Mouse (Mus musculus): ENCODE results near the gene Sema4b. TPM values are rescaled to one million over a fixed set of nuclear protein-coding genes. Genes with fewer than 3 reads are reported as not detected.

Gene Sema4b
- polyA plus RNA-seq, 1 experiment: 11.6 TPM

- TF ChIP-seq CTCF (IDR thresholded peaks at IDR 0.05; ENCODE audit: extremely low read depth, insufficient read depth, low read length) (no peak), POLR2A (IDR thresholded peaks at IDR 0.05; ENCODE audit: extremely low read depth, insufficient read depth, low read length) (no peak)
- Histone ChIP-seq H3K4me3 (ENCODE audit: insufficient read depth, low read length) (no peak overlapping the region), H3K4me1 (ENCODE audit: control insufficient read depth, insufficient read depth, low read length) (peaks cover 6% of the 10 kb centered on the region; the same call in 1 of the 2 replicates), H3K27ac (ENCODE audit: insufficient read depth, low read length) (no peak overlapping the region)
These were observed 5.8 kb downstream of the Sema4b start for GRCm38 (mm10) chr7:80192226-80193061.

GRCm38 (mm10) chr7:80193941-80194739 lies 7.5 kb downstream of the Sema4b start:
- Histone ChIP-seq H3K4me1 (ENCODE audit: control insufficient read depth, insufficient read depth, low read length) (peaks cover 4% of the 10 kb centered on the region; the same call in 1 of the 2 replicates), H3K27ac (ENCODE audit: insufficient read depth, low read length) (no peak overlapping the region), H3K4me3 (ENCODE audit: insufficient read depth, low read length) (no peak overlapping the region)
- TF ChIP-seq CTCF (IDR thresholded peaks at IDR 0.05; ENCODE audit: extremely low read depth, insufficient read depth, low read length) (no peak), POLR2A (IDR thresholded peaks at IDR 0.05; ENCODE audit: extremely low read depth, insufficient read depth, low read length) (no peak)

GRCm38 (mm10) chr7:80195146-80195545 lies 8.5 kb downstream of the Sema4b start:
- TF ChIP-seq POLR2A (IDR thresholded peaks at IDR 0.05; ENCODE audit: extremely low read depth, insufficient read depth, low read length): no peak
- no peak for TF ChIP-seq CTCF (IDR thresholded peaks at IDR 0.05; ENCODE audit: extremely low read depth, insufficient read depth, low read length)
- H3K4me3 ChIP-seq (ENCODE audit: insufficient read depth, low read length): no peak overlapping the region
- H3K4me1 ChIP-seq (ENCODE audit: control insufficient read depth, insufficient read depth, low read length): peaks cover 3% of the 10 kb centered on the region; the same call in 1 of the 2 replicates
- no peak overlapping the region for H3K27ac ChIP-seq (ENCODE audit: insufficient read depth, low read length)

- no peak overlapping the region for H3K4me3 ChIP-seq (ENCODE audit: insufficient read depth, low read length)
- H3K4me1 ChIP-seq (ENCODE audit: control insufficient read depth, insufficient read depth, low read length): peaks cover 3% of the 10 kb centered on the region; the same call in 1 of the 2 replicates
- TF ChIP-seq POLR2A (IDR thresholded peaks at IDR 0.05; ENCODE audit: extremely low read depth, insufficient read depth, low read length) (no peak), CTCF (IDR thresholded peaks at IDR 0.05; ENCODE audit: extremely low read depth, insufficient read depth, low read length) (no peak)
- H3K27ac ChIP-seq (ENCODE audit: insufficient read depth, low read length): no peak overlapping the region
These were observed 9.1 kb downstream of the Sema4b start for GRCm38 (mm10) chr7:80195576-80196263.

GRCm38 (mm10) chr7:80197371-80197770 lies 10.7 kb downstream of the Sema4b start:
- peak overlapping the region; percentile 79; the same call in 1 of the 2 replicates for H3K4me3 ChIP-seq (ENCODE audit: insufficient read depth, low read length)
- TF ChIP-seq POLR2A (IDR thresholded peaks at IDR 0.05; ENCODE audit: extremely low read depth, insufficient read depth, low read length): no peak
- TF ChIP-seq CTCF (IDR thresholded peaks at IDR 0.05; ENCODE audit: extremely low read depth, insufficient read depth, low read length): no peak
- peaks cover 8% of the 10 kb centered on the region for H3K4me1 ChIP-seq (ENCODE audit: control insufficient read depth, insufficient read depth, low read length)
- no peak overlapping the region for H3K27ac ChIP-seq (ENCODE audit: insufficient read depth, low read length)

GRCm38 (mm10) chr7:80197941-80198778 lies 11.5 kb downstream of the Sema4b start:
- H3K27ac ChIP-seq (ENCODE audit: insufficient read depth, low read length): peak overlapping the region; percentile 43
- H3K4me3 ChIP-seq (ENCODE audit: insufficient read depth, low read length): peak overlapping the region; percentile 79
- TF ChIP-seq CTCF (IDR thresholded peaks at IDR 0.05; ENCODE audit: extremely low read depth, insufficient read depth, low read length) (no peak), POLR2A (IDR thresholded peaks at IDR 0.05; ENCODE audit: extremely low read depth, insufficient read depth, low read length) (no peak; the same call in 1 of the 2 replicates)
- peaks cover 13% of the 10 kb centered on the region for H3K4me1 ChIP-seq (ENCODE audit: control insufficient read depth, insufficient read depth, low read length)

GRCm38 (mm10) chr7:80198863-80199262 lies 12.2 kb downstream of the Sema4b start:
- H3K4me3 ChIP-seq (ENCODE audit: insufficient read depth, low read length): peak overlapping the region; percentile 79
- TF ChIP-seq CTCF (IDR thresholded peaks at IDR 0.05; ENCODE audit: extremely low read depth, insufficient read depth, low read length) (no peak), POLR2A (IDR thresholded peaks at IDR 0.05; ENCODE audit: extremely low read depth, insufficient read depth, low read length) (no peak)
- peaks cover 14% of the 10 kb centered on the region for H3K4me1 ChIP-seq (ENCODE audit: control insufficient read depth, insufficient read depth, low read length)
- peak overlapping the region; percentile 43 for H3K27ac ChIP-seq (ENCODE audit: insufficient read depth, low read length)

- TF ChIP-seq CTCF (IDR thresholded peaks at IDR 0.05; ENCODE audit: extremely low read depth, insufficient read depth, low read length) (no peak), POLR2A (IDR thresholded peaks at IDR 0.05; ENCODE audit: extremely low read depth, insufficient read depth, low read length) (no peak)
- Histone ChIP-seq H3K27ac (ENCODE audit: insufficient read depth, low read length) (no peak overlapping the region), H3K4me1 (ENCODE audit: control insufficient read depth, insufficient read depth, low read length) (peaks cover 14% of the 10 kb centered on the region), H3K4me3 (ENCODE audit: insufficient read depth, low read length) (peak overlapping the region; percentile 79)
These were observed 12.6 kb downstream of the Sema4b start for GRCm38 (mm10) chr7:80199286-80199685.

Data from cortical plate, adult 2 months (tissue).